ENCODE assay signal across 8 mouse cellular contexts in the genomic region with DNA sequence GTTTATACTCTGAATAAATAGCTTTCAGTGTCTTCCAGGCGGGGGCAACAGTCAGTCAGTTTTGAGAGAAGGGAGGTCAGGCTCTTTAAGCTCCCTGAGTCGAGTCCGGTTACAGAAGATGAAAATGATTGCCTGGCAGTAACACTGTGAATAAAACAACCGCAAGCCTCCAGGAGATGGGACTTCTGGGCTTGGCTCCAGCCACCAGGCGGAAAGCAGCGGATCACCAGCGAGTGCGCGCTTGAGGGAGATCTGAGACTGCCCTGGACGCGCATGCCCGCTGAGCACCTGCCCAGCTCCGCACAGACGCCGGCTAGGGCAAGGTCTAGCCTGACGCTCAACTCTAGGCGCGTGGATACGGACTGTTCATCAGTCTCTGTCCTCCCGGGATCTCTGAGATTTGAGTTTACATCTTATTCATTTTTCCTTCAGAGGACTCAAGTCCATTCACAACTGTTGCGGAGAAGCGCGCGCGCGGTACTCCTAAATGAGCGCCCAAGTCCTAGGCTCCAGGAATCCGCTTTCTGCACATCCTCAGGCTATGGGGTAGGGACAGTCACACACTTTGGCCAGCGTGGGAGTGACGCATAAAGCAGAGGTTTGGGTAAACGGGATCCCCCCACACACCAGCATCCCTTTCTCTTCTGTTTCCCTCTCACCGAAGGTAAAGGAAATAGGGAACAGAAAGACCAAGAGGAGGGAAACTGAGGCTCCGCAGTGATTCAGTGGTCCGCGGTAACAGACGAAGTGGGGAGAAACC. TPM values are rescaled to one million over a fixed set of nuclear protein-coding genes. Genes with fewer than 3 reads are reported as not detected.
DNase-seq lines count a peak whose midpoint lies in the region; ATAC-seq and TF ChIP-seq lines count a peak whose summit lies in the region.

No protein-coding gene starts in this region.

- DNase-seq in embryo, embryonic 10.5 days (ENCODE audit: low spot score), result peak; percentile 74
- no peak for DNase-seq in liver, postnatal 0 days
- DNase-seq in urinary bladder, postnatal 4 days (ENCODE audit: low spot score in 2 of 2), result no peak
- no peak for DNase-seq in left cerebral cortex, adult 18-20 months (ENCODE audit: low spot score in 2 of 2)
- DNase-seq in frontal cortex, postnatal 25 days (ENCODE audit: low spot score in 2 of 2), result no peak

- H3K27me3 ChIP-seq in megakaryocyte, embryonic 14.5 days (replicated peaks), result peaks cover 94% of the 10 kb centered on the region
- peaks cover 95% of the 10 kb centered on the region for H3K27me3 ChIP-seq in hindbrain, embryonic 12.5 days
- H3K27me3 ChIP-seq in liver, postnatal 0 days (ENCODE audit: insufficient read depth, low read length), result peaks cover 86% of the 10 kb centered on the region

- H3K4me2 ChIP-seq in hindbrain, embryonic 12.5 days (replicated peaks), result peak overlapping the region; percentile 85
- H3K4me2 ChIP-seq in liver, postnatal 0 days (ENCODE audit: low read depth, low read length), result peak overlapping the region; percentile 71

- ATAC-seq in megakaryocyte, adult 5-6 weeks (ENCODE audit: poor library complexity, severe bottlenecking), result no peak
- peak; percentile 59 for ATAC-seq in hindbrain, embryonic 12.5 days (ENCODE audit: low FRiP score)
- no peak for ATAC-seq in liver, postnatal 0 days

- no peak for TF ChIP-seq EP300 in liver, postnatal 0 days (IDR thresholded peaks at IDR 0.05; ENCODE audit: low read depth)

- peaks cover 24% of the 10 kb centered on the region for H3K4me1 ChIP-seq in megakaryocyte, embryonic 14.5 days
- H3K4me1 ChIP-seq in hindbrain, embryonic 12.5 days, result peaks cover 22% of the 10 kb centered on the region
- H3K4me1 ChIP-seq in liver, postnatal 0 days (ENCODE audit: insufficient read depth), result peaks cover 7% of the 10 kb centered on the region; the same call in 1 of the 2 replicates

- H3K36me3 ChIP-seq in megakaryocyte, embryonic 14.5 days (replicated peaks; ENCODE audit: low read length), result no peaks in the 10 kb centered on the region
- H3K36me3 ChIP-seq in hindbrain, embryonic 12.5 days, result no peaks in the 10 kb centered on the region
- H3K36me3 ChIP-seq in liver, postnatal 0 days (replicated peaks; ENCODE audit: insufficient read depth, low read length), result no peaks in the 10 kb centered on the region

- H3K27ac ChIP-seq in hindbrain, embryonic 12.5 days, result no peak overlapping the region
- H3K27ac ChIP-seq in liver, postnatal 0 days (ENCODE audit: low read depth), result no peak overlapping the region

- under 1% methylated on average over 36 of the region's 36 CpGs for WGBS in hindbrain, embryonic 12.5 days
- WGBS in liver, postnatal 0 days (ENCODE audit: insufficient replicate concordance), result under 1% methylated on average over 36 of the region's 36 CpGs

- TF ChIP-seq CTCF in liver, postnatal 0 days (IDR thresholded peaks at IDR 0.05; ENCODE audit: low read depth), result 0 out of 2 replicates have a peak, but pooled peaks have one; percentile 15

- H3K4me3 ChIP-seq in megakaryocyte, embryonic 14.5 days (replicated peaks), result peak overlapping the region; percentile 87
- peak overlapping the region; percentile 54 for H3K4me3 ChIP-seq in hindbrain, embryonic 12.5 days
- H3K4me3 ChIP-seq in liver, postnatal 0 days (ENCODE audit: low read depth, low read length), result peak overlapping the region; percentile 41; the same call in 1 of the 2 replicates

- no peak overlapping the region for H3K9ac ChIP-seq in hindbrain, embryonic 12.5 days
- H3K9ac ChIP-seq in liver, postnatal 0 days (replicated peaks), result no peak overlapping the region

- no peaks in the 10 kb centered on the region for H3K9me3 ChIP-seq in megakaryocyte, embryonic 14.5 days
- H3K9me3 ChIP-seq in hindbrain, embryonic 12.5 days (replicated peaks), result no peaks in the 10 kb centered on the region
- no peaks in the 10 kb centered on the region for H3K9me3 ChIP-seq in liver, postnatal 0 days (ENCODE audit: low read length)

RNA-seq across cellular contexts. Expression of a gene that starts 19.0 kb away (rescaled TPM):
- polyA plus RNA-seq in megakaryocyte, embryonic 14.5 days (2012; ENCODE audit: insufficient read depth, low replicate concordance), result not detected in 2 replicates
- not detected in 2 replicates for total RNA-seq in megakaryocyte, adult 5-6 weeks (2015)
- total RNA-seq in megakaryocyte, adult 5-6 weeks (2017), result not detected in 2 replicates
- 32.7 and 37.5 TPM in 2 replicates for polyA plus RNA-seq in hindbrain, embryonic 12.5 days (2016; fragmentation: Nextera tagmentation; extraction: Ambion mirVana)
- polyA plus RNA-seq in liver, postnatal 0 days (2015; fragmentation: Nextera tagmentation; extraction: Ambion mirVana), result not detected in 2 replicates
- not detected for total RNA-seq in left cerebral cortex, adult 18-20 months (2021)

Comparison
In these comparisons a context has a peak if more than half of its experiments do, and no peak if none do; other contexts are left out.
1. RNA of a gene that starts 19.0 kb away (polyA plus RNA-seq): 32.7 to 37.5 TPM in hindbrain, embryonic 12.5 days; not detected in megakaryocyte, embryonic 14.5 days and not detected in liver, postnatal 0 days; every median in the first group is over 10 times any median in the second.
2. Peak in every context shown above with its lines, with median percentiles within 50 percentile points of each other: H3K4me3 ChIP-seq.